Mouse (Mus musculus) G1E (cell line): ENCODE results near the gene Tpp1. TPM values are rescaled to one million over a fixed set of nuclear protein-coding genes. Genes with fewer than 3 reads are reported as not detected.

ENCODE experiments used
- ATAC-seq: 2 replicates; pipeline ENCODE4 v1.8.0; 2016; ENCODE audit warnings: mild to moderate bottlenecking; ENCODE audit not compliant: insufficient number of reproducible peaks, poor library complexity, low FRiP score, severe bottlenecking; ENCODE audit errors: extremely low read depth
- DNase-seq: peaks from one replicate; pipeline ENCODE4 v3.0.0; 2012; ENCODE audit warnings: low spot score
- H3K27me3 ChIP-seq: 2 replicates; pipeline ENCODE4 v1.6.1; 2012; ENCODE audit warnings: mild to moderate bottlenecking, low read length, inconsistent platforms; ENCODE audit not compliant: insufficient read depth
- H3K36me3 ChIP-seq: replicated peaks from 2 replicates; pipeline ENCODE3; 2012; ENCODE audit warnings: mild to moderate bottlenecking, inconsistent platforms
- H3K4me1 ChIP-seq: 2 replicates; pipeline ENCODE4 v1.6.1; 2012; ENCODE audit warnings: low read depth, low read length, inconsistent platforms, mixed read lengths; ENCODE audit not compliant: insufficient read depth
- H3K4me3 ChIP-seq: 2 replicates; pipeline ENCODE4 v1.5.1; 2012; ENCODE audit warnings: low read depth, mild to moderate bottlenecking, inconsistent platforms, low read length, moderate library complexity, mixed read lengths
- H3K9me3 ChIP-seq: replicated peaks from 2 replicates; pipeline ENCODE4 v1.6.1; 2012; ENCODE audit warnings: inconsistent platforms
- CTCF ChIP-seq: IDR thresholded peaks from 2 replicates; pipeline ENCODE4 v1.5.1; 2012; ENCODE audit warnings: low read depth, low read length, inconsistent platforms, mixed read lengths
- GATA1 ChIP-seq: IDR thresholded peaks from 2 replicates; pipeline ENCODE4 v1.6.1; 2012; ENCODE audit warnings: borderline replicate concordance, low read length, inconsistent platforms, mixed read lengths
- GATA2 ChIP-seq: IDR thresholded peaks from 2 replicates; pipeline ENCODE4 v1.6.1; 2012; ENCODE audit warnings: low read depth, low read length, inconsistent platforms, borderline replicate concordance
- POLR2AphosphoS5 ChIP-seq: IDR thresholded peaks from 2 replicates; pipeline ENCODE4 v1.6.1; 2012; ENCODE audit warnings: low read depth, low read length, inconsistent platforms; ENCODE audit not compliant: insufficient replicate concordance
- TAL1 ChIP-seq: conservative IDR thresholded peaks from 2 replicates; pipeline ENCODE4 v1.6.1; 2012; ENCODE audit warnings: low read depth, low read length, inconsistent platforms, mixed read lengths
- polyA plus RNA-seq: library from polyadenylated mRNA; stranded (reverse); fragments of >175 nt; gene quantifications from 2 replicates; pipeline ENCODE4 v1.2.3, GENCODE M21; 2012
- total RNA-seq, 2 experiments: library from RNA; stranded (forward) in 1 of 2; stranded (reverse) in 1 of 2; fragments of 200-1000 nt in 1 of 2; fragments of >200 nt in 1 of 2; fragmentation: Nextera tagmentation in 1 of 2; gene quantifications; 2 replicates each; pipeline ENCODE4 v1.2.3; 2014 to 2017

Gene Tpp1
- total and polyA plus RNA-seq, 3 experiments: 48.8 to 157 (median 72.9) TPM

- DNase-seq (no peak), ATAC-seq (no peak)
- TF ChIP-seq TAL1 (no peak), GATA2 (no peak), CTCF (no peak), POLR2AphosphoS5 (no peak), GATA1 (no peak)
- H3K9me3 ChIP-seq: no peaks in the 10 kb centered on the region
- H3K4me1 ChIP-seq: no peaks in the 10 kb centered on the region
- no peaks in the 10 kb centered on the region for H3K36me3 ChIP-seq
- peaks cover 6% of the 10 kb centered on the region; the same call in 1 of the 2 replicates for H3K27me3 ChIP-seq
- H3K4me3 ChIP-seq: no peak overlapping the region
Measured at GRCm38 (mm10) chr7:105708733-105709132, 43.3 kb downstream of the Tpp1 start.

- Histone ChIP-seq H3K36me3 (no peaks in the 10 kb centered on the region), H3K27me3 (peaks cover 11% of the 10 kb centered on the region), H3K9me3 (no peaks in the 10 kb centered on the region), H3K4me1 (no peaks in the 10 kb centered on the region), H3K4me3 (no peak overlapping the region)
- TF ChIP-seq CTCF (no peak), GATA1 (no peak)
- ATAC-seq (no peak), DNase-seq (no peak)
Measured at GRCm38 (mm10) chr7:105703816-105704215, 48.2 kb downstream of the Tpp1 start.

GRCm38 (mm10) chr7:105703184-105703583, 48.9 kb downstream of the Tpp1 start:
- DNase-seq (no peak), ATAC-seq (no peak)
- no peak for TF ChIP-seq CTCF
- TF ChIP-seq TAL1: no peak
- TF ChIP-seq GATA2: no peak
- TF ChIP-seq POLR2AphosphoS5: no peak
- TF ChIP-seq GATA1: no peak
- H3K4me1 ChIP-seq: no peaks in the 10 kb centered on the region
- H3K9me3 ChIP-seq: no peaks in the 10 kb centered on the region
- no peak overlapping the region for H3K4me3 ChIP-seq
- H3K27me3 ChIP-seq: peaks cover 11% of the 10 kb centered on the region
- no peaks in the 10 kb centered on the region for H3K36me3 ChIP-seq

Other genes starting within 250 kb of the Tpp1 start
- 19.2 and 23.7 TPM in 2 replicates for gene Smpd1, start 197.9 kb downstream of the Tpp1 start, total RNA-seq (2014; fragmentation: Nextera tagmentation)
- 14.5 and 22.4 TPM in 2 replicates for gene Smpd1, start 197.9 kb downstream of the Tpp1 start, total RNA-seq (2017)
- gene Smpd1, start 197.9 kb downstream of the Tpp1 start, polyA plus RNA-seq: 12.0 and 12.8 TPM in 2 replicates
- not detected in 2 replicates for gene Apbb1, start 170.6 kb downstream of the Tpp1 start, total RNA-seq (2014; fragmentation: Nextera tagmentation)
- 0.27 and 0.64 TPM in 2 replicates for gene Apbb1, start 170.6 kb downstream of the Tpp1 start, total RNA-seq (2017)
- gene Apbb1, start 170.6 kb downstream of the Tpp1 start, polyA plus RNA-seq: 0.02 and 0.03 TPM in 2 replicates
- gene Hpx, start 152.1 kb downstream of the Tpp1 start, total RNA-seq (2014; fragmentation: Nextera tagmentation): not detected in 2 replicates
- not detected in 2 replicates for gene Hpx, start 152.1 kb downstream of the Tpp1 start, total RNA-seq (2017)
- not detected in 2 replicates for gene Hpx, start 152.1 kb downstream of the Tpp1 start, polyA plus RNA-seq
- 12.0 and 16.7 TPM in 2 replicates for gene Trim3, start 118.7 kb downstream of the Tpp1 start, total RNA-seq (2014; fragmentation: Nextera tagmentation)
- gene Trim3, start 118.7 kb downstream of the Tpp1 start, total RNA-seq (2017): 9.3 and 11.5 TPM in 2 replicates
- 4.6 and 5.3 TPM in 2 replicates for gene Trim3, start 118.7 kb downstream of the Tpp1 start, polyA plus RNA-seq
- gene Timm10b, start 112.2 kb downstream of the Tpp1 start, total RNA-seq (2014; fragmentation: Nextera tagmentation): 24.0 and 53.0 TPM in 2 replicates
- gene Timm10b, start 112.2 kb downstream of the Tpp1 start, total RNA-seq (2017): 131 and 174 TPM in 2 replicates
- 261 and 308 TPM in 2 replicates for gene Timm10b, start 112.2 kb downstream of the Tpp1 start, polyA plus RNA-seq
- gene Arfip2, start 111.8 kb downstream of the Tpp1 start, total RNA-seq (2014; fragmentation: Nextera tagmentation): 22.8 and 34.7 TPM in 2 replicates
- 35.3 and 35.8 TPM in 2 replicates for gene Arfip2, start 111.8 kb downstream of the Tpp1 start, total RNA-seq (2017)
- gene Arfip2, start 111.8 kb downstream of the Tpp1 start, polyA plus RNA-seq: 57.5 and 64.7 TPM in 2 replicates
- gene Gm45799, start 111.7 kb downstream of the Tpp1 start, total RNA-seq (2014; fragmentation: Nextera tagmentation): 6.0 and 17.0 TPM in 2 replicates
- 3.2 and 5.3 TPM in 2 replicates for gene Gm45799, start 111.7 kb downstream of the Tpp1 start, total RNA-seq (2017)
- gene Gm45799, start 111.7 kb downstream of the Tpp1 start, polyA plus RNA-seq: 96.6 and 137 TPM in 2 replicates
- 2.2 and 2.9 TPM in 2 replicates for gene Dnhd1, start 101.4 kb downstream of the Tpp1 start, total RNA-seq (2014; fragmentation: Nextera tagmentation)
- 1.9 and 2.1 TPM in 2 replicates for gene Dnhd1, start 101.4 kb downstream of the Tpp1 start, total RNA-seq (2017)
- 0.02 TPM in 1 of 2 replicates, not detected in the other for gene Dnhd1, start 101.4 kb downstream of the Tpp1 start, polyA plus RNA-seq
- gene Ilk, start 15.6 kb downstream of the Tpp1 start, total RNA-seq (2014; fragmentation: Nextera tagmentation): 200 and 228 TPM in 2 replicates
- gene Ilk, start 15.6 kb downstream of the Tpp1 start, total RNA-seq (2017): 89.3 and 99.4 TPM in 2 replicates
- gene Ilk, start 15.6 kb downstream of the Tpp1 start, polyA plus RNA-seq: 19.8 and 21.1 TPM in 2 replicates
- 51.5 and 69.0 TPM in 2 replicates for gene Rrp8, start 14.8 kb downstream of the Tpp1 start, total RNA-seq (2014; fragmentation: Nextera tagmentation)
- gene Rrp8, start 14.8 kb downstream of the Tpp1 start, total RNA-seq (2017): 27.4 and 29.4 TPM in 2 replicates
- 30.4 and 35.1 TPM in 2 replicates for gene Rrp8, start 14.8 kb downstream of the Tpp1 start, polyA plus RNA-seq
- 353 and 389 TPM in 2 replicates for gene Taf10, start 7.9 kb downstream of the Tpp1 start, total RNA-seq (2014; fragmentation: Nextera tagmentation)
- 202 and 540 TPM in 2 replicates for gene Taf10, start 7.9 kb downstream of the Tpp1 start, total RNA-seq (2017)
- 263 and 330 TPM in 2 replicates for gene Taf10, start 7.9 kb downstream of the Tpp1 start, polyA plus RNA-seq
- not detected in 2 replicates for gene Dchs1, start 35.4 kb upstream of the Tpp1 start, total RNA-seq (2014; fragmentation: Nextera tagmentation)
- gene Dchs1, start 35.4 kb upstream of the Tpp1 start, total RNA-seq (2017): 0.05 and 0.06 TPM in 2 replicates
- gene Dchs1, start 35.4 kb upstream of the Tpp1 start, polyA plus RNA-seq: under 0.01 TPM in 1 of 2 replicates, not detected in the other
- 159 and 162 TPM in 2 replicates for gene Mrpl17, start 58.9 kb upstream of the Tpp1 start, total RNA-seq (2014; fragmentation: Nextera tagmentation)
- 50.3 and 58.4 TPM in 2 replicates for gene Mrpl17, start 58.9 kb upstream of the Tpp1 start, total RNA-seq (2017)
- 111 and 125 TPM in 2 replicates for gene Mrpl17, start 58.9 kb upstream of the Tpp1 start, polyA plus RNA-seq
- 0.23 and 3.7 TPM in 2 replicates for gene Gm4070, start 201.7 kb upstream of the Tpp1 start, total RNA-seq (2014; fragmentation: Nextera tagmentation)
- 1.6 and 2.7 TPM in 2 replicates for gene Gm4070, start 201.7 kb upstream of the Tpp1 start, total RNA-seq (2017)
- gene Gm4070, start 201.7 kb upstream of the Tpp1 start, polyA plus RNA-seq: not detected in 2 replicates